Mouse (Mus musculus) MEL (cell line): Measurements from ENCODE around the gene Fam193b.

Experiments used
- MAX ChIP-seq: IDR thresholded peaks from 2 replicates; pipeline ENCODE4 v1.6.1; 2011; ENCODE audit warnings: low read length, improper control_type of control experiment
- MAZ ChIP-seq: IDR thresholded peaks from 2 replicates; pipeline ENCODE4 v1.6.1; 2012; ENCODE audit warnings: low read depth, mild to moderate bottlenecking, inconsistent platforms, low read length, improper control_type of control experiment
- POLR2A ChIP-seq, 2 experiments: IDR thresholded peaks; 2 replicates each; pipeline ENCODE4 v1.6.1; 2011 to 2012; ENCODE audit warnings: low read length in 2 of 2, mild to moderate bottlenecking in 2 of 2, control low read depth in 1 of 2, improper control_type of control experiment in 1 of 2, low read depth in 1 of 2, moderate library complexity in 1 of 2; ENCODE audit not compliant: control insufficient read depth in 1 of 2, insufficient read depth in 1 of 2, poor library complexity in 1 of 2

DNA sequence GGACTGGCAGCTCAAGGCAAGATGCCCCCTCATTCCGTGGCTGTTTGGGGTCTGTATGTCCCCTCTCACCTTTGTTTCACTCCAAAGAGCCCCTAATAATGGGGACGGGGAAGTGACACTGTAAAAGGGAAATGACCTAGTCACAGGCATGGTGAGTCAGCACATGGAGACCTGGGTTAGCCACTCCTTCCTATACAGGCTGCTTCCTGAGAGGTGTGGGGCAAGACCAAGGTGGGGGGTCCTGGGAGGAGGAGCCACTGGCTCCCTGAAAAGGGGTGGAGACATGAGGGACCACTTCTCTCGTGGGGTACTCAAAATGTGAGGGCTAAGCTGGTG lies 60.6 kb downstream of the Fam193b start:
- no peak; a peak in 1 of 4 replicates for TF ChIP-seq POLR2A (IDR thresholded peaks at IDR 0.05; ENCODE audit: control insufficient read depth in 1 of 2, insufficient read depth in 1 of 2, low read depth in 1 of 2, low read length in 2 of 2, poor library complexity in 1 of 2)
- TF ChIP-seq MAX = no peak
- no peak for TF ChIP-seq MAZ
